Mouse (Mus musculus) neural tube, embryonic 13.5 days (tissue): ENCODE results near the gene Prr11. TPM values are rescaled to one million over a fixed set of nuclear protein-coding genes. Genes with fewer than 3 reads are reported as not detected.
"Not testable (repeated sequence)": the region's sequence is repeated elsewhere in the genome, so short reads cannot be mapped to it uniquely, and the experiment has no call there.

ENCODE experiments used
- ATAC-seq: fragments of 200-750 bp; cut with Nextera tagmentation; 2 replicates; pipeline ENCODE4 v1.8.0; 2017; ENCODE audit warnings: low read depth, mild to moderate bottlenecking, moderate TSS enrichment, moderate library complexity
- H3K27ac ChIP-seq: fragments of 300-500 bp; sonication (generic); replicated peaks from 2 replicates; pipeline ENCODE4 v1.5.1; 2015; ENCODE audit warnings: moderate library complexity, mild to moderate bottlenecking, inconsistent platforms
- H3K27me3 ChIP-seq: fragments of 300-500 bp; sonication (generic); 2 replicates; pipeline ENCODE4 v1.6.1; 2015; ENCODE audit warnings: mild to moderate bottlenecking, inconsistent platforms
- H3K36me3 ChIP-seq: fragments of 300-500 bp; sonication (generic); 2 replicates; pipeline ENCODE4 v1.6.1; 2015; ENCODE audit warnings: mild to moderate bottlenecking, inconsistent platforms
- H3K4me1 ChIP-seq: fragments of 300-500 bp; sonication (generic); replicated peaks from 2 replicates; pipeline ENCODE4 v1.6.1; 2015; ENCODE audit warnings: inconsistent platforms
- H3K4me2 ChIP-seq: fragments of 300-500 bp; sonication (generic); 2 replicates; pipeline ENCODE4 v1.6.1; 2015; ENCODE audit warnings: inconsistent platforms, mild to moderate bottlenecking, moderate library complexity
- H3K4me3 ChIP-seq: fragments of 300-500 bp; sonication (generic); 2 replicates; pipeline ENCODE4 v1.5.1; 2015; ENCODE audit warnings: mild to moderate bottlenecking, inconsistent platforms
- H3K9ac ChIP-seq: fragments of 300-500 bp; sonication (generic); 2 replicates; pipeline ENCODE4 v1.6.1; 2015; ENCODE audit warnings: moderate library complexity, mild to moderate bottlenecking, inconsistent platforms
- H3K9me3 ChIP-seq: fragments of 300-500 bp; sonication (generic); 2 replicates; pipeline ENCODE4 v1.6.1; 2016; ENCODE audit warnings: inconsistent platforms
- WGBS: fragments of 180-500 bp; shearing (Covaris S2); methylation state at CpG from one replicate; pipeline ENCODE4 v1.1.7; 2015; 5-methylcytosine and 5-hydroxymethylcytosine counted together
- polyA plus RNA-seq: library from polyadenylated mRNA; unstranded; fragments of >200 nt; fragmentation: Nextera tagmentation; extraction: Ambion mirVana; gene quantifications from 2 replicates; pipeline ENCODE4 v1.2.1, GENCODE M21; 2015

Gene Prr11
- polyA plus RNA-seq, 1 experiment from 2014 or later, result 3.5 TPM

GRCm38 (mm10) chr11:87086290-87086984, 22.1 kb downstream of the Prr11 start, which contains the start of gene Smg8:
TSS of gene Smg8 (minus strand) at chr11:87086774.
- H3K9ac ChIP-seq, result peak within 1 kb of the TSS; percentile 85
- WGBS, result 1% methylated on average over 43 of the region's 43 CpGs
- H3K36me3 ChIP-seq, result peaks cover 38% of the 10 kb centered on the region
- H3K4me2 ChIP-seq, result peak within 1 kb of the TSS; percentile 97
- ATAC-seq, result peak; percentile 92
- H3K4me3 ChIP-seq, result peak within 1 kb of the TSS; percentile 86
- H3K27me3 ChIP-seq, result no peaks in the 10 kb centered on the region
- H3K27ac ChIP-seq, result 0 out of 2 replicates have a peak within 1 kb of the TSS, but pooled peaks have one; percentile 34
- peaks cover 36% of the 10 kb centered on the region for H3K4me1 ChIP-seq
- no peaks in the 10 kb centered on the region for H3K9me3 ChIP-seq

DNA sequence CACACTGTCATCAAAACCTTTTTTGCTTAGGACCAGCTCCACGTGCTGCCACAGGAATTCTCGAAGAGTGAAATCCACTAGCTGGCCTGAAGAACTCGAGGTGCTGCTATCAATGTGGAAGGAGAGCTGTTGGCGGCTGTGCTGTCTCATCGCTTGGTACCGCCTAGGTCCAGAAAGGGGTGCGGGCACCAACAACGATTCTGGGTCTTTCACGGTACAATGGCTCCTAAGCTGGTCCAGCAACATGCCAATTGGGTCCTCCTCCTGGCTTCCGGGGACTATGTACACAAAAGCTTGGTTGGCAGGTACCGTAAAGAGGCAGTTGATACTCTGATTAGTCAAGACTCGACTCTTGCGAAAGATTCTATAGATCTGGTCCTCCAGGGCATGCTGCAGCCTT, 23.0 kb downstream of the Prr11 start:
- Histone ChIP-seq H3K27ac (no peak overlapping the region), H3K36me3 (peaks cover 40% of the 10 kb centered on the region), H3K9ac (peak overlapping the region; percentile 85), H3K9me3 (no peaks in the 10 kb centered on the region), H3K4me1 (peaks cover 36% of the 10 kb centered on the region), H3K4me3 (peak overlapping the region; percentile 86), H3K4me2 (peak overlapping the region; percentile 97), H3K27me3 (no peaks in the 10 kb centered on the region)
- no peak for ATAC-seq
- WGBS, result 93% methylated on average over 13 of the region's 13 CpGs

DNA sequence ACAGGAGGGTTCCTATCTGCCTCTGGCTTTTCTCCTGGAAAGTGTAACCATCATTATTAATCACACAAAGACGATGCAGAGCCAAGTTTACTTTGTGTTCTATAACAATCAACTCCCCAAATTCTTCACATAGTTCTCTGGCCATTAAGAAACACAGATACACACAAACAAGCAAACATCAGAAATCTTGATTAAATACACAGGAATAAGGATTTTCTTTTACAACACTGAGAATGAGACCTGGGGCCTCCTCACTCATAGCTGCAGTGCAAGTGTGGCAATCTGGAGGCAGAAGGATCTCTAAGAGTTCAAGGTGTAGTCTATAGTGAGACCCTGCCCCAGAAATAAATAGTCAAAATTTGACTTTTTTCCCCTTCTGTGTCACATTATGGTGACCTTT, 24.8 kb downstream of the Prr11 start:
- Histone ChIP-seq H3K4me3 (no peak overlapping the region), H3K27ac (no peak overlapping the region), H3K36me3 (peaks cover 51% of the 10 kb centered on the region), H3K9me3 (no peaks in the 10 kb centered on the region), H3K4me1 (peaks cover 42% of the 10 kb centered on the region), H3K9ac (0 out of 2 replicates have a peak overlapping the region, but pooled peaks have one; percentile 22), H3K27me3 (no peaks in the 10 kb centered on the region), H3K4me2 (peak overlapping the region; percentile 97; the same call in 1 of the 2 replicates)
- 73% methylated on average over 1 of the region's 1 CpGs for WGBS
- no peak for ATAC-seq

DNA sequence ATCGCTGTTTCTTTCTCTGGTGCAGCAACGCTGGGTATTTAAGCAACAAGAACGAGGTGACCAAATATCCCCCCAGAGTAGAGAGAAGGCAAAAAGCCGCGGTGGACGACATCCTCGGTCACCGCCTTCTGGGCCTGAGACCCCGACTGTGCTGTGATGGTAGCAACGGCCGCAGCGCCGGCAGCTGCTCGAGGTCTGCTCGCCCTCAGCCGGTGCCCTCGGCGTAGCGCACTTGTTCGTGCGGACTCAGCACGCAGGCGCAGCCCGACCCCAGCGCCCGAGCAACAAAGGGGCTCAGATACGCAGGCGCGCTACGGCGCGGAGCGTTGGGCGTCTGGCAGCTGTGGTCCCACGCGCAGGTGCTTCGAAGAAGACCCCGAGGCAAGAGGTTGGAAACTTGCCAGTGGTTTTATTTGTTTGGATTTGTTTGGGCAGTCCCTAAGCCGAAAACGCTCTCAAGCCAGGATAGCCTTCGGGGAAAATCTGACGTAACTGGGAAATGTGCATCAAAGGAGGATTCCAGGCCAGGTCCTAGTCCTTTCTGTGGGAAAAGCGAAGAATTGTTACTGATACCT, 34.6 kb downstream of the Prr11 start, which contains the start of gene Gdpd1:
Gene Gdpd1, minus strand, starts transcription at position 197 of the 575 bp plus-strand sequence.
- Histone ChIP-seq H3K9me3 (no peaks in the 10 kb centered on the region), H3K4me3 (peak within 1 kb of the TSS; percentile 70), H3K4me2 (peak within 1 kb of the TSS; percentile 66), H3K27me3 (no peaks in the 10 kb centered on the region), H3K9ac (peak within 1 kb of the TSS; percentile 95), H3K36me3 (peaks cover 29% of the 10 kb centered on the region), H3K4me1 (peaks cover 49% of the 10 kb centered on the region), H3K27ac (peak within 1 kb of the TSS; percentile 98)
- under 1% methylated on average over 43 of the region's 43 CpGs for WGBS
- peak; percentile 96 for ATAC-seq

- Histone ChIP-seq H3K4me2 (peak overlapping the region; percentile 66), H3K4me3 (peak overlapping the region; percentile 70), H3K36me3 (peaks cover 23% of the 10 kb centered on the region), H3K9ac (peak overlapping the region; percentile 95), H3K9me3 (no peaks in the 10 kb centered on the region), H3K4me1 (peaks cover 51% of the 10 kb centered on the region), H3K27ac (peak overlapping the region; percentile 98), H3K27me3 (no peaks in the 10 kb centered on the region)
- WGBS, result under 1% methylated on average over 24 of the region's 24 CpGs
- ATAC-seq, result peak; percentile 83
These were observed 35.1 kb downstream of the Prr11 start for GRCm38 (mm10) chr11:87073343-87073865.

- Histone ChIP-seq H3K4me3 (no peak overlapping the region), H3K36me3 (peaks cover 62% of the 10 kb centered on the region), H3K27me3 (no peaks in the 10 kb centered on the region), H3K9ac (no peak overlapping the region), H3K27ac (no peak overlapping the region), H3K4me1 (0 out of 2 replicates have a peak, but pooled peaks cover 4% of the 10 kb centered on the region), H3K4me2 (no peak overlapping the region), H3K9me3 (no peaks in the 10 kb centered on the region)
- WGBS, result 75% methylated on average over 3 of the region's 3 CpGs
- ATAC-seq, result no peak
These were observed 46.4 kb downstream of the Prr11 start for GRCm38 (mm10) chr11:87062087-87062486.

DNA sequence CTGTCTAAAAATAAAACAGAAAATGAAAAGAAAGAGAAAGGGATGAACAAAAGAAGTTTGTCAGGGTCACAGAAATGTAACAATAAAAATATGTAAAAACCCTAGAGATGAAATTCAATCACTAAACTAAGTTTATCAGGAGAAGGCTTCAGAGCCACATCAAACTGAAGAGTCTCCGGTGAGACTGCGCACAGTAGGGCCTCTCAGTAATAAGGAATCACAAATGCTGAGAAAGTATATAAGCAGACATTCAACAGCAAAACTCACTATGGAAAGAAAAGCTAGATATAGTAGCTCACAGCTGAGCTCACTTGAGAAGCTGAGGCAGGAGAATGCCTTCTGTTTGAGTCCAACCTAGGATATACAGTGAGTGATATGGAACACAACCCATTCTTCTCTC, 48.1 kb downstream of the Prr11 start:
- Histone ChIP-seq H3K4me1 (0 out of 2 replicates have a peak, but pooled peaks cover 4% of the 10 kb centered on the region), H3K36me3 (peaks cover 78% of the 10 kb centered on the region), H3K9ac (no peak overlapping the region), H3K4me3 (no peak overlapping the region), H3K9me3 (no peaks in the 10 kb centered on the region), H3K27me3 (no peaks in the 10 kb centered on the region), H3K27ac (no peak overlapping the region), H3K4me2 (no peak overlapping the region)
- 96% methylated on average over 2 of the region's 2 CpGs for WGBS
- ATAC-seq, result no peak

DNA sequence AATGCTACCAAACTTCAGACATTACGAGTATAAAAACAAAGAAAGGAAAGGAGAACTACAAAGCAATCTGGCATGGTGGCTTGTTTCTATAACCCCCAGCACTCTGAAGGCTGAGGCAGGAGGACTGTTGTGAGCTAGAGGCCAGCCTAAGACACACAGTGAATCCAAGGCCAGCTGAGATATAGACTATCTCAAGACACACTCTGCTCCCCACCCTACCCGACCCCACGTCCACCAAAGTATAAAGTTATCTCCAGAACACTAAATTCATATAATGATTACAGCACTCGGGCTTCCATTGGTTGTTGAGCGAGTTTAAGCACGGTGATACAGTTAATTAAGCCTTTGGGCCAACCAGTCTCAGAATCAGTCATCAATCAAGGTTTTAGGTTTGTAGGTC, 52.2 kb downstream of the Prr11 start:
- H3K4me1 ChIP-seq, result no peaks in the 10 kb centered on the region
- H3K27me3 ChIP-seq, result no peaks in the 10 kb centered on the region
- ATAC-seq, result no peak
- H3K9me3 ChIP-seq, result no peaks in the 10 kb centered on the region
- no peak overlapping the region for H3K4me3 ChIP-seq
- H3K9ac ChIP-seq, result no peak overlapping the region
- H3K36me3 ChIP-seq, result peaks cover 90% of the 10 kb centered on the region
- 93% methylated on average over 6 of the region's 6 CpGs for WGBS
- H3K27ac ChIP-seq, result no peak overlapping the region
- H3K4me2 ChIP-seq, result no peak overlapping the region

- H3K9ac ChIP-seq, H3K27ac ChIP-seq, H3K4me1 ChIP-seq, H3K9me3 ChIP-seq, ATAC-seq, H3K4me2 ChIP-seq, H3K4me3 ChIP-seq, H3K27me3 ChIP-seq: not testable (repeated sequence)
- 97% methylated on average over 7 of the region's 7 CpGs for WGBS
- peaks cover 94% of the 10 kb centered on the region for H3K36me3 ChIP-seq
These were observed 59.6 kb downstream of the Prr11 start for GRCm38 (mm10) chr11:87048900-87049299.

DNA sequence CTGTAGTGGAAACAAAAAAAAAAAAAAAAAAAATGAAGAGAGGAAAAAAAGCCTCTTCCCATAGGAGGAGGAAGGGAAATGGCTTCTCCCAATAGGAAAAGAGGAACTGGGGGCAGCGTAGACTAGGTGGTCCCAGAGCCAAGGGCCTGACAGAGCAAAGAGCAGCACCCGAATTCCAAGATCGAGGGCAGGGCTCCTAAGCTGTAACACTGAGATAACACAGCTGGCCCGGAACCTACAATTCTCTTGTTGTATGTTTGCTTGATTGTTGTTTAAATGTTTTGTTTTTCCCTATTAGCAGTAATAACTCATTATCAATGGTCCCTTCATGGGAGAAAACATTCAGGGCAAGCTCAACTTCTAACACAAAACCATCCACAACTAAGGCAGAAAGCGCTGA, 61.5 kb downstream of the Prr11 start:
- Histone ChIP-seq H3K4me2 (no peak overlapping the region), H3K9me3 (no peaks in the 10 kb centered on the region), H3K27ac (no peak overlapping the region), H3K4me3 (no peak overlapping the region), H3K27me3 (no peaks in the 10 kb centered on the region), H3K4me1 (no peaks in the 10 kb centered on the region), H3K36me3 (peaks cover 92% of the 10 kb centered on the region), H3K9ac (no peak overlapping the region)
- 92% methylated on average over 5 of the region's 5 CpGs for WGBS
- ATAC-seq, result no peak

DNA sequence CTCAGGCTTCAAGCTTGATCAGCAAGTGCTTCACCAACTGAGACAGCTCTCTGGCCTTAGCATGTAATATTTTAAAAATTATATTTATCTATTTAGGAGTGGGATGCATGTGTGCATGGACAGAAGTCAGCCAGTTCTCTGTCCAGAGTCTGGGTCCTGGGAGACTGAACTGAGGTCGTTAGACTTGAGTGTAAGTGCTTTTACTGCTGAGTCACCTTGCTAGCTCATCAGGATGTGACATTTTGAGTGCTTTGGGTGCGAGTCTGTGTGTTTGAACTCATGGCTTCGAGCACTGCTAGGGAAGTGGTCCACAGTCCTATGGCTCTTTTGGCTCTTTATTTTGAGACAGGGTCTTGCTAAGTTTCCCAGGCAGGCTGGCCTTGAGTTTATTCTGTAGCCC, 65.5 kb downstream of the Prr11 start:
- H3K9me3 ChIP-seq, result no peaks in the 10 kb centered on the region
- no peak overlapping the region for H3K9ac ChIP-seq
- H3K4me1 ChIP-seq, result no peaks in the 10 kb centered on the region
- no peak for ATAC-seq
- no peak overlapping the region for H3K27ac ChIP-seq
- H3K27me3 ChIP-seq, result no peaks in the 10 kb centered on the region
- peaks cover 94% of the 10 kb centered on the region for H3K36me3 ChIP-seq
- WGBS, result 83% methylated on average over 3 of the region's 3 CpGs
- H3K4me3 ChIP-seq, result no peak overlapping the region
- no peak overlapping the region for H3K4me2 ChIP-seq

DNA sequence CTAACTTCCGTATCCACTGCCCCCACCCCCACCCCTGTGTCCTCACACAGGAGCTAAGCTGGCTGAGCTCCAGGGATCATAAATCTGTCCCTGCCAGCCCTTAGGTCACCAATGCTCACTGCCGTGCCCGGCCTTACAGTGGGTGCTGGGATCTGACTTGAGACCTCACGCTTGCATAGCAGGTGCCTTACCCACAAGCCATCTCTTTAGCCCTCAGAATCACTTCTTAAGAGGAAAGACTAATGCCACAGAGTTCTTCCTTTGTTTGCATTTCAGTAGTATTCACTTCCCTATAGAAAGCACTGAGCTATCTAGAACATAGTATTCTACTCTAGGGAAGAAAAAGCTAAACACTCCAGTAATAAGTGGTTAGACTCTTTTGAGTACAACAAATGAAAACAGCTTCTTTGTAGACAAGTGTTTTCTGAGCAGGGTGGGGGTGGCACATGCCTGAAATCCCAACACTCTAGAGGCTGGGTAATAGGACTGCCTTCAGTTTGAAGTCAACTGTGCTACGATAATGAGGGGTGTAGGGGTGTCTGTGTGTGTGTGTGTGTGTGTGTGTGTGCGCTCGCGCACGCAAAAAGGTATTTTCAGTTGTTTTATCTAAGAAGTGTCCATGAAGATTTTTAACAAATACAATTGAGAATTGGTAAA, 69.1 kb downstream of the Prr11 start:
- H3K4me1 ChIP-seq, result no peaks in the 10 kb centered on the region
- H3K36me3 ChIP-seq, result peaks cover 92% of the 10 kb centered on the region
- ATAC-seq, result no peak
- 60% methylated on average over 9 of the region's 9 CpGs for WGBS
- H3K4me3 ChIP-seq, result no peak overlapping the region
- H3K9me3 ChIP-seq, result no peaks in the 10 kb centered on the region
- no peak overlapping the region for H3K27ac ChIP-seq
- H3K27me3 ChIP-seq, result no peaks in the 10 kb centered on the region
- H3K4me2 ChIP-seq, result no peak overlapping the region
- H3K9ac ChIP-seq, result no peak overlapping the region
